Mouse (Mus musculus) left cerebral cortex, adult 18-20 months (tissue): ENCODE results near the gene Bex6. TPM values are rescaled to one million over a fixed set of nuclear protein-coding genes. Genes with fewer than 3 reads are reported as not detected.
"Not testable (repeated sequence)": the region's sequence is repeated elsewhere in the genome, so short reads cannot be mapped to it uniquely, and the experiment has no call there.

ENCODE experiments used
- DNase-seq, 2 experiments: peaks; one replicate each; pipeline ENCODE4 v3.0.0; 2021 to 2022; ENCODE audit warnings: low spot score in 2 of 2, mixed read lengths in 1 of 2
- total RNA-seq, 2 experiments: library from RNA; stranded (reverse); gene quantifications; 2 replicates each; pipeline ENCODE4 v1.2.3; 2021

Gene Bex6
- total RNA-seq, 2 experiments from 2014 or later = not detected

- DNase-seq = no peak
Measured at GRCm38 (mm10) chr16:32173401-32173800, 6.2 kb upstream of the Bex6 start.

GRCm38 (mm10) chr16:32174340-32175005, 5.2 kb upstream of the Bex6 start:
- DNase-seq = no peak

- no peak for DNase-seq
Measured at GRCm38 (mm10) chr16:32175029-32175428, 4.6 kb upstream of the Bex6 start.

- DNase-seq = no peak
Measured at GRCm38 (mm10) chr16:32176896-32177686, 2.5 kb upstream of the Bex6 start.

- DNase-seq = no peak
Measured at GRCm38 (mm10) chr16:32186056-32186455, 6.4 kb downstream of the Bex6 start.

GRCm38 (mm10) chr16:32189109-32189508, 9.5 kb downstream of the Bex6 start:
- no peak for DNase-seq

GRCm38 (mm10) chr16:32190011-32190441, 10.4 kb downstream of the Bex6 start:
- DNase-seq = no peak

GRCm38 (mm10) chr16:32200256-32201003, 20.8 kb downstream of the Bex6 start:
- no peak for DNase-seq

GRCm38 (mm10) chr16:32201004-32201325, 21.3 kb downstream of the Bex6 start:
- no peak for DNase-seq

- DNase-seq = peak; percentile 34 to 50
Measured at GRCm38 (mm10) chr16:32202681-32203080, 23.1 kb downstream of the Bex6 start.

- no peak for DNase-seq
Measured at GRCm38 (mm10) chr16:32204902-32205301, 25.3 kb downstream of the Bex6 start.

- no peak for DNase-seq
Measured at GRCm38 (mm10) chr16:32214156-32214555, 34.5 kb downstream of the Bex6 start.

- DNase-seq = peak; percentile 49 to 65
Measured at GRCm38 (mm10) chr16:32214804-32215576, 35.4 kb downstream of the Bex6 start.

GRCm38 (mm10) chr16:32221803-32222202, 42.2 kb downstream of the Bex6 start:
- DNase-seq = no peak

GRCm38 (mm10) chr16:32222399-32222798, 42.8 kb downstream of the Bex6 start:
- no peak for DNase-seq

- DNase-seq = not testable (repeated sequence)
Measured at GRCm38 (mm10) chr16:32232050-32232449, 52.4 kb downstream of the Bex6 start.

Other genes starting within 250 kb of the Bex6 start
- gene Pigz, start 246.0 kb upstream of the Bex6 start, total RNA-seq = 10 to 100 TPM; 20.3 to 23.5 TPM
- gene 0610012G03Rik, start 231.3 kb upstream of the Bex6 start, total RNA-seq = 10 to 100 TPM; 39.5 to 42.0 TPM
- 10 to 100 TPM; 50.1 to 50.8 TPM for gene Ncbp2, start 231.3 kb upstream of the Bex6 start, total RNA-seq
- 10 to 100 TPM; 46.3 to 48.8 TPM for gene Senp5, start 176.5 kb upstream of the Bex6 start, total RNA-seq
- 10 to 100 TPM; 25.1 to 27.2 TPM for gene Pak2, start 100.5 kb upstream of the Bex6 start, total RNA-seq
- gene Pigx, start 80.1 kb upstream of the Bex6 start, total RNA-seq = 10 to 100 TPM; 25.5 to 25.8 TPM
- 10 to 100 TPM; 66.8 to 67.1 TPM for gene Cep19, start 80.0 kb upstream of the Bex6 start, total RNA-seq
- 1 to 10 TPM; 6.8 to 8.5 TPM for gene Nrros, start 14.2 kb upstream of the Bex6 start, total RNA-seq
- 10 to 100 TPM; 44.8 to 50.3 TPM for gene Fbxo45, start 67.3 kb downstream of the Bex6 start, total RNA-seq
- 10 to 100 TPM; 12.4 to 12.5 TPM for gene Wdr53, start 67.4 kb downstream of the Bex6 start, total RNA-seq
- gene Smco1, start 91.6 kb downstream of the Bex6 start, total RNA-seq = under 1 TPM; 0.23 to 0.35 TPM
- gene Rnf168, start 97.6 kb downstream of the Bex6 start, total RNA-seq = 10 to 100 TPM; 26.9 to 27.3 TPM
- 10 to 100 TPM; 48.1 to 51.9 TPM for gene Ubxn7, start 152.4 kb downstream of the Bex6 start, total RNA-seq
- not detected for gene Tm4sf19, start 220.7 kb downstream of the Bex6 start, total RNA-seq
- gene Tctex1d2, start 239.9 kb downstream of the Bex6 start, total RNA-seq = 10 to 100 TPM; 15.5 to 17.1 TPM